Mouse (Mus musculus) ES-Bruce4 (cell line): ENCODE results near the gene Clrn3.

Source experiments
- CTCF ChIP-seq: IDR thresholded peaks from one replicate; pipeline ENCODE4 v1.8.1; 2011; ENCODE audit warnings: low read depth, low read length
- POLR2A ChIP-seq: IDR thresholded peaks from one replicate; pipeline ENCODE4 v1.8.1; 2011; ENCODE audit warnings: low read length; ENCODE audit not compliant: insufficient read depth

- no peak for TF ChIP-seq CTCF
- TF ChIP-seq POLR2A, result no peak
These were observed 25.1 kb upstream of the Clrn3 start for GRCm38 (mm10) chr7:135553550-135553949.
